Mouse (Mus musculus) retina, embryonic 14.5 days (tissue): Measurements from ENCODE around the gene Tmem92.
"Not testable (repeated sequence)": the region's sequence is repeated elsewhere in the genome, so short reads cannot be mapped to it uniquely, and the experiment has no call there.

Source experiments
- DNase-seq: peaks from one replicate; pipeline ENCODE4 v3.0.0-alpha.2; 2015; ENCODE audit warnings: low spot score

The Tmem92 gene

DNA sequence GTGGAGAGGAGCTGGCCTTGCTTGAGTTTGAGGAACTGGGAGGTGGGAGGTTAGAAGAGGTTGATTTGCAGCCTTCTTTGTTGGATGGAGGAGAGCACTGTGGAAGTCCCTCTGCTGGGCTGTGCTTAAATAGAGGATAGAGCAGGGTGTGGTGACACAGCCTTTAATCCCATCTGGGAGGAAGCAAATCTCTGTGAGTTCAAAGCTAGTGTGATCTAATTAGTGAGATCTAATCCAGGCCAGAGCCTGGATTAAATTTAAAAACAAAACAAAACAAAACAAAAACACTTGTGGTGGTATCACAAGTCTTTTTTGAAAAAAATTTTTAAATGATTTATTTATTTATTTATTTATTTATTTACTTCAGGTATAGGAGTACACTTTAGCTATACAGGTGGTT lies at the start of gene Tmem92:
Tmem92 (minus strand) TSS at position 101 of the 400 bp plus-strand sequence.
- no peak for DNase-seq

DNA sequence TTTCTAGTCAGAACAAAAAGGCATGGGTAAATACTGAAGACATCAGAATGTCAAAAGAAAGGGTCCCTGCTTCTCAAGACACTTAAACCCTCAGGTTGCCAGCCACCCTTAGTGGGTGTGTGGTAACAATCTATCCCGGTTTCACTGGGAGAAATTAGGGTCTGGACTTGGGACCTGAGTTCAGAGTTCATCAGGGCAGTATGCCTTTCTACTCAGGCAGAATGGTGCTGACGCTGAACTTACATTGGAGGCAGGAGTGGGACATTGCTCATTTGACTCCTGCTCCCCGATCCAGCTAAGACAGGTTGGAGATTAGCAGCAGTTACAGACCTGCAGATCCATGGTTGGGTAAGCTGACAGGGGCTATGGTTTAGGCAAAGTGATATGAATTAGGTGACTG lies 46.5 kb upstream of the Tmem92 start:
- no peak for DNase-seq

DNA sequence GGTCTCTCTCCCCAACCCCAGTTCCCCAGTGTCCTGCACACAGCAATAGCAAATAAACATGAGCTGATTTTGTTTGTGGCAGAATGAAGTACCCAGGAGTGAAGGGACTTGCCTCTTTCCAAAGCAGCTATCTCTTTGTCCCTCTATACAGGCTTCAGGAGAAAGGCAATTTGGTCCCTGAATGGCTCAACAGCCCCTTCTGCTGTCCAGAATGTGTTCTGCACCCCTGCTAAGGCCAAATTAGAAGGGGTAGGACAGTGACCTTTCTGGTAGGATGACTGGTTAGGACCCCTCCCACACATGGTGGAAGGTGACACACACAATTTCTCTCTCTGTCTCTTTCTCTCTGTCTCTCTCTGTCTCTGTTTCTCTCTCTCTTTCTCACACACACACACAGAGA lies 36.9 kb upstream of the Tmem92 start:
- peak; percentile 26 for DNase-seq

DNA sequence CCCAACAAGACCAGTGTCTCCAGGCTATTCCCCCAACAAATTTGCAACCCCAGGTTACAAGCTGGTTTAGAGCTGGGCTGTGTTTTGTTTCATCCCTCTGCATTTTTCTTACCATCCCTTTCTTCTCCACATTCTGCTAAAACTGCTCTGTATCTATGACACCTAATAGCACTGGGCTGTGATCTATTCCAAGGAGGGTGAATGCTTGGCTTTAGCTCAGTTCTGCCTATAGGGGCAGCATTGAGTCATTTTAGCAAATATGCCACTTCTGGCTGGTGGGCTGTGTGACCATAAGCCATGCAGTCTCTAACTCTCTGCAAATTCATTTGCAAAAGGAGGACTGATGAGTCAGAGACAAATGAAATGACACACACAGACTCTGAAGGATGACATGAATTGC lies 36.4 kb upstream of the Tmem92 start:
- peak; percentile 17 for DNase-seq

DNA sequence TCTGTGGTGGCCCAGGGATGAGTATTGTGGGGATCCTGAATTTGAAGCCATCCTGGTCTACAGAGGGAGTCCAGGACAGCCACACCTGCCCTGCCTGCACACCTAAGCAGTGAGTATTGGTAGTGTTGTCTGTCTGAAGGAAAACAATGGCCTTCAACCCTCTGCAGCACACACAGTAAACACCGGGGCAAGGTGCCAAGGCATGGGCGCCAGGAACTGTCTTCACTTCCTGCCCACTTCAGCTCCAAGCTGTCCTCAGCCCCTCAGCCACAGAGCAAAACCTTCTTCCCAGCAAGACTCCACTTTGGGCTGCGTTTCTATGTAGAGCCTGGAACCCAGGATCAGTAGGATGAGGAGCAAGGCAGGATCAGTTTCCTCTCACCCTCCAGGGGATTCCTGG lies 29.0 kb upstream of the Tmem92 start:
- not testable (repeated sequence) for DNase-seq

DNA sequence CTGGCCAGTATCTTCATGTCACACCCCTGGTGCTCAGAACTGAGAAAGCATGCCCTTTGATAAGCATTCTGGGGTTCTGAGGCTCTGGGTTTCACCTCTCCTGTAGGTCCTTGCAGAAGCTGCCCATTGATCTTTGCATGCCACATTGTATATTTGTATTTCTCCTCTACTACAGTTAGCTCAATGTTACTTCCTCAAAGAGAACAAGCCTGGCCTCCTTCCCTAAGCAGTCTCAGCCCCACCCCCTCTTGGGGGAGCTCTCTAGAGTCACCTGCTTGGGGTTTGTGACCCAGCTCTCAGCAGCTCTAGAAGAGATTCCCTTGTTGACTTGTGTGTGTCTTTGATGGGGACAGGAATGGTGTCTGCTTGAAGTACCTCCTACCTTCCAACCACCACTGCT lies 9.2 kb upstream of the Tmem92 start:
- DNase-seq = no peak

DNA sequence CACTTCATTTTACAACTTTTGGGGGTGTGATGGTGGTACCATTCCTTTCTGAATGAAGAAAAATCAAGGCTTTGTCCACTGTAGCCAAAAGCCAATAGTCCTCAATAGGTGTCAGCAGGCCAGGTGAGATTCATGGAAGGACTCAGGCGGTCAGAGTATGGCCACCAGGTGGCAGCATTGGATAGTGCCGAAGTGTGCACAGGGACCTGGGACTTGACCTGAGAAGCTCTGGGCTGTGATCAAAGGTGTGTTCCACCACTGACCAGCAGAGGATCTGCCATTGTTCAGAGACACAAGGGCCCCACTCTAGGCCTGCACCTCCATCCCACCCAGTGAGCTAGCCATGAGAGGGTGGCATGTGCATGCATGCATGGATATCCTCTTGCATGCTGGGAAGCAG lies 2.7 kb upstream of the Tmem92 start:
- peak; percentile 78 for DNase-seq

DNA sequence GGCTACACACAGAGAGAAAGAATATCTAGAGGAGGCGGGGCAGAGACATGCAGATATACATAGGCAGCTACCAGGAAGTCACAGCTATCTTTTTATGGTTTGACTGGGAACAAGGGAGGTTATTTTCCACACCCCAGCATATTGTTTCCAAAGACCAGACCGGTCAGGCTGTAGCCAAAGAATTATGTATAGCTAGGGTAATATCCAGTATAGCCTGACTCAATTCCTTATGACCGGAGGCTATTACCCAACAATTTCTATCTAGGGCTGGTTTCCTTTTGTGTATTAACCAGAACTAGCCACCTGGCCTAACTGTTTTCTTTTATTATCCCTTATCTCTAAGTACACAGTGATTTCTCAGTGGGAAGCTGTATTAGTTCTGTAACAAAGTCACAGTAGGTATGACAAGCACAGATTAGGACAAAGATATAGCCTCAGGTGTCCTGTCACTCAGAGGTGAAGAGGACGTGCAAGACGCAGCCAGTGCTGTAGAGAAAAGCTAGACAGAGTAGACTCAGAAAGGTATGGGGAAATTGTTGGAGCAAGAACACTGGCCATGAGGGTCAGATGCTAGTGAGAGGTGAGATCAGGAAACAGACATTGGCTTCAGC lies 7.5 kb downstream of the Tmem92 start:
- DNase-seq = no peak

DNA sequence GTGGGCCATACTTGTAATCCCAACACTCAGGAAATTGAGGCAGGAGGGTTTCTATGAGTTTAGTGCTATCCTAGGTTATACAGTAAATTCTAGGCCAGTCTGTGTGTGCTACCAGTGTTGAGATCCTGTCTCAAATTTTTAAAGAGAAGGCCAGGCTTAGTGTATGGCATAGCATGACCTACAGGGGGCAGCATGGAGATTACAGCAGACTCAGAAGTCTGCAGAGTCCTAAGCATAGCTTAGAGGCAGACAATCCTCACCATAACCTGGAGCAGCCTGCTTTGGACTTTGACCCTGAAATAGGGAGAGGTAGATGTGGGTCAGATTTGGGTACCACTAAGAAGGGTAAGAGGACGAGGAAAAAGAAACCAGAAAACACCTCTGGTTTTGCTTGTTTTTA lies 8.7 kb downstream of the Tmem92 start:
- DNase-seq = peak; percentile 13

DNA sequence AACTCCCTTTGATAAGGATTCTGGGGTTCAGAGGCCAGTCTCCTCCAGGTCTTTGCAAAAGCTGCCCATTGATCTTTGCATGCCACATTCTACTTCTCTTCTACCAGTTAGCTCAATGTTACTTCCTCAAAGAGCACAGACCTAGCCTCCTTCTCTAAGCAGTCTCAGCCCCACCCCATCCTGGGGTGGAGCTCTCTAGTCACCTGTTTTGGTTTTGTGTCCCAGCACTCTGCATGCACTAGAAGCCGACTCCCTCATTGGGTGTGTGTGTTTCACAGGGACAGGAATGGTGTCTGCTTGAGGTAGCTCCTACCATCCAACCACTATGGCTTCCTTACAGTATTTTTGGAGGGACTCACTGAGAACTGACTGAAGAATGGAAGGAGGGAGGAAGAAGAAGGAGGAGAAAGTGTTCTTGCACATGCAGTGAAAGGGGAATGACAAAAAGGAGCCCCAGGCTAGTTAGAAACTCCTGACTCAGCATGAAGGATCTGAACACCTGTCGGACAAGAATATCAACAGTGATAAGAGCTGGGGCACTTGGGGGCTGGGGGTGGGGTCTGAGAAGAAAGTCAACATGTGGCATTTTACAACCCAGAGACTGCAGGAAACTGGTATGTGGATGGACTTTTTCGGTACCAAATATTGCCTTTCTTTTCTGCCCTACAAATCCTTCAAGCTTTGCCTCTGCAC lies 10.0 kb downstream of the Tmem92 start:
- DNase-seq = no peak

DNA sequence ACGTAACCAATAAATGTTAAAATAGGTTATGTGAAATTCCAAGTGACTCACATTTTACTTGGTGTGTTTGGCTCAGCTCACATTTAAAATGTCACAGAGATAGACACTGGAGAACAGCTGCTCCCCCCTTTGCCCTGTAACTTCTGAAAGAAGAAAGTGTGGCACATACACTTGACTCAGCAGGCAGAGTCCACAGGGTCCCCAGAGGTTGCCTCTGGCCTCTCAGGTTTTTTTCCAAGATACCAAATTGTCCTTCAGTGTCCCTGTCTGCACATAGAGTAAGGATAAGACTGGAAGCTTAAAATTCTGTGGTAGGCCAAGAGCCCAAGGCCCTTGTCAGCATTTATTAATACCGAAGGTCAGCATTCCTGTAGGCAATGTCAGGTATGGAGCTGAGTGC lies 15.3 kb downstream of the Tmem92 start:
- DNase-seq = no peak

DNA sequence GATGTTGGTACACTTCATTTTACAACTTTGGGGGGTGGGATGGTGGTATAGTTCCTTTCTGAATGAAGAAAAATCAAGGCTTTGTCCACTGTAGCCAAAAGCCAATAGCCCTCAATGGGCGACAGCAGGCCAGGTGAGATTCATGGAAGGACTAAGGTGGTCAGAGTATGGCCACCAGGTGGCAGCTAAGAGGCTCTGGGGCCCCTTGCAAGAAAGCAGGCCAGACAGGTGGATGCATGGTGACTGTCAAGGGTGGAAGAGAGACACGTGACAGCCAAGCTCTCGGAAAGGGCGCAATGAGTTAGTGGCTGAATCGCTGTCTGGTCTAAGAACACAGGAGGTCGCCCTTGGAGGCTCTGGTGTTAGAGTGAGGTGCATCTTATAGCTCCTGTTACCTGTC lies 19.7 kb downstream of the Tmem92 start:
- DNase-seq = no peak

DNA sequence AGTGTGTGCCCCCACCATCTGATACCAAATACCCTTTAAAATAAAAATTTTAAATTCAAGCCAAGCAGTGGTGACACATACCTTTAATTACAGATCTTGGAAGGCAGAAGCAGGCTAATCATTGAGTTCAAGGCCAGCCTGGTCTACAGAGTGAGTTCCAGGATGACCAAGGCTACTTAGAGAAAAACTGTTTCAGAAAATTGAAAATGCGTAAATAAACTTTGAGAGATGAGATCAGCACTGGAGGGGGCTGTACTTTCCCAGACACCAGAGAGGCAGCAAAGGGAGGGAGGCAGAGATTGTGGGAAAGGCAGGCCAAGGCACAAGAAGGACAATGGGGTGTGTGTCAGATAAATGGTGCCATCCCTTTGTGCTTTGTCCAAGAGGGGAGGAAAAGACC lies 20.2 kb downstream of the Tmem92 start:
- DNase-seq = no peak

DNA sequence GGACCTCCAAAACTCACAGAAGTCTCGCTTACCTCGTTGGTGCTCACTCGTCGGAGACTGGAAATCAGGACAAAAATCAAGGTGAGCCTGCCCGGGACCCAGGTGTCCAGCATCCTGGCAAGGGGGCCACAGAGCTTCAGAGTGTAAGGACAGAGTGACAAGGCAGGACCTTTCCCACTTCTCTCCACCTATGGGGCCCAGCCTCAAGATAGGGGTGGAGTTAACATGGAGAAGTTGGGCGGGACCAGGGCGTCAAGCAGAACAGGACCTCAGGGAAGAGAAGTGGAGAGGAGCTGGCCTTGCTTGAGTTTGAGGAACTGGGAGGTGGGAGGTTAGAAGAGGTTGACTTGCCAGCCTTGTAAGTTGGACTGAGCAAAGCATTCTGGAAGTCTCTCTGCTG lies 21.7 kb downstream of the Tmem92 start:
- DNase-seq = no peak

DNA sequence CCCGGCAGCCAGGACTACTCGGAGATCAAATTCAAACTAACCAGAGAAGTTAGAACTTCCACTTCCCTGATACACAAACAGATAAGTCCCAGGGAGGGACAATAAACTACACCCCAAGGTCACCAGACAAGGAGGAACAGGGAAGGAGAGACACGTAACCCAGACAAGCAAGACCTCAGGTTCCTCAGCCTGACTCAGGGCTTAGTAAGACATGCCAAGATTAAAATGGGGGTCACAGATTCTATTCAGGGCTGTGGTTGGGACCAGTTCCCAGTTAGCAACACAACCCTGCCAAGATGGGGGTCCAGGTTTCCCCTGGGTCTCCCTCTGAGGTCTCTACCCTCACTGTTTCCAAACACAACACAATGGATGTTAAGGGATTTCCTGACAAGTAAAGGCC lies 22.1 kb downstream of the Tmem92 start:
- no peak for DNase-seq

DNA sequence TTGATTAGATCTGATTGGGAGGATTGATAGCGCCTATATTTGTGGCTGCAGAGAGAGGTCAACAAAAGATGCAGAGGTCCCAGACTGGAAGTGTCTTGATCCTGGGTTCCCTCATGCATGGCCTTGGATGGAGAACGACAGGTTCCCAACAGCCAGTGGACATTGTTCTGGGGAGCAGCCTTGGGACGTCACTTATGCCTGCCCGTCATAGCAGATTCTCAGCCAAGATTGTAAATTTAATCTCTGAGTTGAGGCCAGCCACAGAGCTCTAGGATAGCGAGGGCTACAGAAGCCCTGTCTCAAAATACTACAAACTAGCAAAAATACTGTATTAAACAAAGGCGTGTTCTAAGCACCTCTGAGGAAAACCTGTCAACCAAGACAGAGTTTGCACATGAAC lies 22.6 kb downstream of the Tmem92 start:
- DNase-seq = no peak

DNA sequence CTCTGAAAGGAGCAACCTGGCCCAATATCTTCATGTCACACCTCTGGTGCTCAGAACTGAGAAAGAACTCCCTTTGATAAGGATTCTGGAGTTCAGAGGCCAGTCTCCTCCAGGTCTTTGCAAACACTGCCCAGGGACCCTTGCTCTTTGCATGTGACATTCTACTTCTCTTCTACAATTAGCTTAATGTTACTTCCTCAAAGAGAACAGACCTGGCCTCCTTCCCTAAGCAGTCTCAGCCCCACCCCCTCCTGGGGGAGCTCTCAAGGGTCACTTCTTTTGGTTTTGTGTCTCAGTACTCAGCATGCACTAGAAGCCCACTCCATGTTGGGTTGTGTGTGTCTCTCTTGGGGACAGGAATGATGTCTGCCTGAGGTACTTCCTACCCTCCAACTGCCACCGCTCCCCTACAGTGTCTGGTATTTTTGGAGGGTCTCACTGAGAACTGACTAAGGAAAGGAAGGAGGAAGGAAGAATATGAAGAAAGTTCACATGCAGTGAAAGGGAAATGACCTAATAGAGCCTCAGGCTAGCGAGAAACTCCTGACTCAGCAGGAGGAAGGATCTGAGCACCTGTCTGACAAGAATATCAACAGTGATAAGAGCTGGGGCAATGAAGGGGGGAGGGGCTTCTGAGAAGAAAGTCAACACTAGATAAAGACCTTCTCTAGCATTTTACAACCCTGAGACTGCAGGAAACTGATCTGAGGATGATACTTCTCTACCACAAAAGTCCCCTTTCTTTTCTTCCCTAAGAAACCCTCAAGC lies 29.4 kb downstream of the Tmem92 start:
- no peak for DNase-seq

DNA sequence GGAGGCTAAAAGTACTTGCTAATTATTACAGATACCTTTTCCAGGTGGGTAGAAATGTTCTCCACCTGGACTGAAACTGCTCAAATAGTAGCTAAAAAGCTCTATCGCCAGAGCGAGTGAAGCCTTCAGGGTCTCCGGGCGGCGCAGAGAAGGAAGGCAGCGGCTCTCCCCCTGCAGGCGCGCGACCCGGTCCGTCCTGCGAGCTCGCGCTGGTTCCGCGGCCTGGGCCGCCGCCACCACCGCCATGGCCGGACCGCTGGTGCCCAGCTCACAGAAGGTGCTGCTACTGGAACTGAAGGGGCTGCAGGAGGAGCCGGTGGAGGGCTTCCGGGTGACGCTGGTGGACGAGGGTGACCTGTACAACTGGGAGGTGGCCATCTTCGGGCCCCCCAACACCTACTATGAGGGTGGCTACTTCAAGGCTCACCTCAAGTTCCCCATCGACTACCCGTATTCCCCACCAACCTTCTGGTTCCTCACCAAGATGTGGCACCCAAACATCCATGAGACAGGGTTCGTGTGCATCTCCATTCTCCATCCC lies 40.7 kb downstream of the Tmem92 start, which contains the start of gene Cdc34b:
Cdc34b (plus strand) TSS at position 51 of the 541 bp plus-strand sequence.
- DNase-seq = no peak

DNA sequence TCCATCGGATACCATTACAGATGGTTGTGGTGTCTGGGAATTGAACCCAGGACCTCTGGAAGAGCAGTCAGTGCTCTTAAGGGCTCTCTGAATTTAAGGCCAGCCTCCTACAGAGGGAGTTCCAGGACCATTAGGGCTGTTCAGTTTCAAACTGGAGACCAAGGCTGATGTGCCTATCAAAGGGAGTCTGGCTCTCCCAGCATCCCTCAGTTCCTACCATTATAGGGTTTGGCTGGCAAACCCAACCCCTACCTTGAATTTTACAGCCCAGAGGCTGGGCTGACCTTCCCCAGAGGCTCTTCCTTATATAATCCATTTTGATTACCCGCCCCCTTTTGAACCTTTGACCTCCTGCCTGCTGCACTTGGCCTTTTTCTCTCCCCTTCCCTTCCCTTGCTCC lies 46.8 kb downstream of the Tmem92 start:
- DNase-seq = no peak

DNA sequence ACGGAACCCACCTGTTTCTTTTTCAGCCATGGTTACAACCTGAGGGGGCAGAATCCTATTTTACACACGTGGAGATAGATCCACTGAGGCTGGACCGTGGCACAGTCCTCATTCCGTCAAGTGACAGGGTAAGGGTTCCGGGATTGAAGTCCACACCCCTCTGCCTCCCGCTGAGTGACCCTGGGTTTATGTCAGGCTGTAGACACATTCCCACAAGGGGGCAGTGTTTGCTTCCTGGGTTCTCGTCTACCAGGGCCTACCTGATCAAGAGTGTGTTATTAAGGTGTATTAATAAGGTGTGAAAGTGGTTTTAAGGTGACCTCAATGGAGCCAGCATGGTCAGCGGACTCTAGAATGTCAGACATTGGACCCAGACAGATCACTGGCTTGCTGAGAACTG lies 49.7 kb downstream of the Tmem92 start:
- DNase-seq = peak; percentile 47

DNA sequence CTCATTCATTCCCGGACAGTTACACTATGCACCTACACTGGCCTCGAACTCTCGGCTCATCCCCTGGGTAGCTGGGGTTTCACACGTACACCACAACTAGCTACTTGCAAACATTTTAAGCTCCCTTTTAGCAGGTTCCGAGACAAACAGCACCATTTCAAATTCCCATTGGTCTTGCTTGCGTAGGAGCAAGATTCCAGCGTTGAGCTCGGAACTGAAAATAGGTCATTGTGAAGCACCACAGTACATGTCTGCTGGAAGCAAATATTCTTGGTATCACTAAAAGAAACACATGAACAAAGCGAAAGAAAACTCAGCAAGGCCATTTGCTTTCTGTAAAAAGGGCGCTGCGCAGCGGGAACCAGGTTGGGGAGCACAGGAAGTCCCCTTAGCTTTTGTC lies 51.3 kb downstream of the Tmem92 start:
- no peak for DNase-seq

DNA sequence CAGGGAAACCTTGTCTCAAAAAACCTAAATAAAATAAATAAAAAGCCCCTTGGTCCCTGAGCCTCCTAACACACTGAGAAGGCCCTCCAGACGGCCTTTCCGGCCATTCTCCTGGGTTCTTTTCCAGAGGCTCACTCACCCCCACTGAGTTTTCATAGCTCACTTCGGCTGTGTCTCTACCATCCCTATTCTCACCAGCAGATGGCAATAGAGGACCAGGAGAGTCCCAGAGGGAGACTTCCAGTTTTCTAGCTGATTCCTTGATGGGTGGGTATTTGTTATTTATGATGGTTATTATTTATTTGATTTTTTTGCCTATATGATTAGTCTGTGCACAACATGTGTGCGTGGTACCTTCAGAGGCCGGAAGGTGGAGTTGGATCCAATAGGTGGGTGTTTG lies 52.2 kb downstream of the Tmem92 start:
- peak; percentile 86 for DNase-seq

DNA sequence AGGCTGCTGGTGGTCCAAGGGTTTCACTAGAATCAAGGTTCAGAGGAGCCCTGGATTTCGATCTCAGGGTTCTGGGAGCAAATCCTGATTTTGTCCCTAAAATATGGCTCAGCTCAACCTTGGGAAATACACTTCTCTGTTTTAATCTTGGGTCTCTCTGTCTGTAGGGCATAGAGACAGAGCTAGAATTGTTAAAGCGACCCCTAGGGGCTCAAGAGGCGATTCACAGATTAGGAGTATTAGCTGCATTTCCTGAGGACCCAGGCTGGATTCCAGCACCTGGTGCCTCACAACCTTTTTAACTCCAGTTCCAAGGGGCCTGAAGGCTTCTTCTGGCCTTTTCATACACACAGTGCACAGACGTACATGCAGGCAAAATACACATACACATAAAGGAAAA lies 52.9 kb downstream of the Tmem92 start:
- DNase-seq = peak; percentile 44
